Mouse (Mus musculus): ENCODE data around the gene Fnbp1. TPM values are rescaled to one million over a fixed set of nuclear protein-coding genes. Genes with fewer than 3 reads are reported as not detected.
"Not testable (repeated sequence)": the region's sequence is repeated elsewhere in the genome, so short reads cannot be mapped to it uniquely, and the experiment has no call there.

The Fnbp1 gene
- polyA plus RNA-seq, 1 experiment = 126 TPM

DNA sequence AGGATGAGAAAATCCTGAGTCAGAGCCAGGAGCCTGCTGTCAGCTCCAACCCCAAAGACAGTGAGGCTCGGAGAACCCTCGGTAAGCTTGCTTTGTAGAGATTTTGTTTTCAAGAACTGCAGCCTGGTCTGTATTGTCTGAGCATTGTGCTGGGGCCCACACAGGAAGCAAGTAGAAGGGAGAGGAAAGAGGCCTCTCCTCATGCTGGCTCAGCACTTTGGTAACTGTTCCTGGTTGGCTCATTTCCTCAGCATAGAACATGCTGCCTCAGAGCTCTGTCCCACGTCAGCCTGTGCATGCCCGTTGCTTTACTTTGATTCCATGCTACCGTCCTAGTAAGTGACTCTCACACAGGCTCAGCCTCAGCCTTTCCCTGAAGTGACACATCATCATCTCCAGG, 30.2 kb upstream of the Fnbp1 start:
- TF ChIP-seq POLR2A (IDR thresholded peaks at IDR 0.05; ENCODE audit: extremely low read depth, insufficient read depth, low read length) (no peak), CTCF (IDR thresholded peaks at IDR 0.05; ENCODE audit: extremely low read depth, insufficient read depth, low read length) (no peak)
- Histone ChIP-seq H3K4me1 (ENCODE audit: control insufficient read depth, insufficient read depth, low read length) (no peaks in the 10 kb centered on the region), H3K4me3 (ENCODE audit: insufficient read depth, low read length) (no peak overlapping the region), H3K27ac (ENCODE audit: insufficient read depth, low read length) (peak overlapping the region; percentile 51; the same call in 1 of the 2 replicates)

DNA sequence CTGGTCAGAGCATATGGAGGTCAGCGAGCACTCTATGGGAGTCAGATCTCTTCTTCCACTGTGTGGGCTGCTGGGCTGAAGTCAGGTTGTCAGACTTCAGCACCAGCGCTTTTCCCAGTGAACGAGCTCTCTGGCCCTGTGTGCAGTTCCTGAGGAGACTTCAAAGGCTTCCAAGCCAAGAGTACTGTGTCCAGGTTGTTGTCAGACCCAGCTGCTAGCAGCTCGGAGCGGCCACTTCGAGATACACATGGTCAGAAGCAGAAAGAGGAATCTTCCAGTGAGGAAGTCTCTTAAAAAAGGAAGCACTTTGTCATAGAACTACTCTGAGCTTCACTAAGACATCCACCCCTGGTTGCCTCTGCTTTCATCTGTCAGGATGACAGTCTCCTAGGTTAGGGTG, 28.4 kb upstream of the Fnbp1 start:
- Histone ChIP-seq H3K4me3 (ENCODE audit: insufficient read depth, low read length) (no peak overlapping the region), H3K4me1 (ENCODE audit: control insufficient read depth, insufficient read depth, low read length) (peaks cover 5% of the 10 kb centered on the region), H3K27ac (ENCODE audit: insufficient read depth, low read length) (no peak overlapping the region)
- TF ChIP-seq POLR2A (IDR thresholded peaks at IDR 0.05; ENCODE audit: extremely low read depth, insufficient read depth, low read length) = no peak
- no peak for TF ChIP-seq CTCF (IDR thresholded peaks at IDR 0.05; ENCODE audit: extremely low read depth, insufficient read depth, low read length)

DNA sequence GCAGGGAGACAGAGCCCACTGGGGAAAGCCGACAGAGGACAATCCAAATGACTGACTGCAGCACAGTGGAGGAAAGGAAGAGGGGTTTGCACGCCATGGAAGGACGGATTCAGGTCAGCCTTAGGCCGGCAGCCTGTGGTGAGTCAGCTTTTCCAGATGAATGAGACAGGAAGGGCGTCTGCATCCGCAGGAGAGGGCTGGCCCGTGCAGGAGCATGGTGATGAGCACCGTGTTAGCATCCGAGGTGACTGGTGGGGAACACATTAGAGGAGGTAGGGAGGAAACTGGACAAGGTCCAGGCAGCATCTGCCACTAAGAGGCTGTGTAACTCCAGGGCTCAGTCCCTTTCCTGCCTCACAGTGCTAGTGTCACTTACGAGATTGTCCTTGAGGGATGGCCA, 27.2 kb upstream of the Fnbp1 start:
- H3K27ac ChIP-seq (ENCODE audit: insufficient read depth, low read length) = no peak overlapping the region
- no peak for TF ChIP-seq CTCF (IDR thresholded peaks at IDR 0.05; ENCODE audit: extremely low read depth, insufficient read depth, low read length)
- no peak for TF ChIP-seq POLR2A (IDR thresholded peaks at IDR 0.05; ENCODE audit: extremely low read depth, insufficient read depth, low read length)
- no peak overlapping the region for H3K4me3 ChIP-seq (ENCODE audit: insufficient read depth, low read length)
- peaks cover 9% of the 10 kb centered on the region for H3K4me1 ChIP-seq (ENCODE audit: control insufficient read depth, insufficient read depth, low read length)

DNA sequence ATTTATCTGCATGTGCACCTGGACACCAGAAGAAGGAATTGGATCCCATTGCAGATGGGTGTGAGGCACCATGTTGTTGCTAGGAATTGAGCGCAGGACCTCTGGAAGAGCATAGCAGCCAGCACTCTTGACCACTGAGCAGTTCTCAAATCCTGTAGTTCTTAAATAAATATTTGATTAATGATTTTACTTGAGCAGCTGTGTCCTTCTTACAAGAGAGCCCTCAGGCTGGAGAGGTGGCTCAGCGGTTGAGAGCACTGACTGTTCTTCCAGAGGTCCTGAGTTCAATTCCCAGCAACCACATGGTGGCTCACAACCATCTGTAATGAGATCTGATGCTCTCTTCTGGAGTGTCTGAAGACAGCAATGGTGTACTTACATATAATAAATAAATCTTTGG, 25.8 kb upstream of the Fnbp1 start:
- H3K27ac ChIP-seq (ENCODE audit: insufficient read depth, low read length); H3K4me1 ChIP-seq (ENCODE audit: control insufficient read depth, insufficient read depth, low read length); H3K4me3 ChIP-seq (ENCODE audit: insufficient read depth, low read length): not testable (repeated sequence)

DNA sequence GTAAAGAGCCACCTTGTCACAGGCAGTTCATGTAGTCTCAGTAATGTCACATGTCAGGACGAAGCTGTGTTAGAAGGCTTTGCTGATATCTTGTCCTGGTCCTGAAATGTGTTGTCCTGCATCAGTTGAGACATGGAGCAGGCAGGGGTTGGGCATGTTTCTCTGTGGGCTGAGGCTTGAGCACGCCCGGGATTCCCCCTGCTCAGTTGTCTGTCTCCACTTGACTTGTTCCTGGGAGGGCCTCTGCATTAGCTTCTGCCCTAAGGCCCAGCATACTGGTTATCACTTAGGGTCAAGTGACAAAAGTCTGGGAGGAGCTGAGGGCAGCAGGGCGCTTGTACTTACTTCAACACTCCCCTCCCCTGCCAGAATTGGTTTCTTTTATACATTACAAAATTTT, 23.7 kb upstream of the Fnbp1 start:
- no peak overlapping the region for H3K27ac ChIP-seq (ENCODE audit: insufficient read depth, low read length)
- peaks cover 9% of the 10 kb centered on the region for H3K4me1 ChIP-seq (ENCODE audit: control insufficient read depth, insufficient read depth, low read length)

DNA sequence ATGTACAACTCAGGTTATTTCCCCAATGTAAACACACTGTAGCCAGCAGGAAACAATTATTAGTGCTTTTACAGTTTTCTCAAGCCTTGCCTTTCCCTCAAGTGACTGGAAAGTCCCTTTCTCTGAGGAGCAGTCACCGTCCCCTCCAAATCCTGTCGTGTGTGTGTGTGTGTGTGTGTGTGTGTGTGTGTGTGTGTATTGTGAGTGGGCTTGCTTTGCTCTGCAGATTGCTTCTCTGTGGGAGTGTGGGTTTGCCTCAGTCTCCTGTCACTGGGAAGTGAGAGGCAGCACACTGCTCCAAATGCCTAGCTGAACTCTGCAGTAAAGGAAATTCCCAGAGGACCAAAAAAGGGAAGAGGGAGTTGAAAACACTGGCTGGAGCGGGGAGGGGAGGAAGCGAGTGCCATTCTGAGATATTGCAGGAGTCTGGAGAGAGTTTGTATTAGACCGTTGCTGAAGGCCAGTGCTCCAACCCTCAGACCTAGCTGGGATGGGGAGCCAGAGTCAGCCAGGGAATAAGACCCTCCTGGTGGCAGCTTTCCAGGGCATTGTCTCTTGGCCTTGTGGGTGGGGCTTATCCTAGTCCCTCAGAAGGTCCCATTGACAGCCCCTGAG, 23.1 kb upstream of the Fnbp1 start:
- Histone ChIP-seq H3K27ac (ENCODE audit: insufficient read depth, low read length) (no peak overlapping the region), H3K4me3 (ENCODE audit: insufficient read depth, low read length) (no peak overlapping the region), H3K4me1 (ENCODE audit: control insufficient read depth, insufficient read depth, low read length) (peaks cover 9% of the 10 kb centered on the region)
- no peak for TF ChIP-seq CTCF (IDR thresholded peaks at IDR 0.05; ENCODE audit: extremely low read depth, insufficient read depth, low read length)

More for the DNA sequence above, 23.7 kb upstream of the Fnbp1 start:
- no peak for TF ChIP-seq POLR2A (IDR thresholded peaks at IDR 0.05; ENCODE audit: extremely low read depth, insufficient read depth, low read length)
- no peak for TF ChIP-seq CTCF (IDR thresholded peaks at IDR 0.05; ENCODE audit: extremely low read depth, insufficient read depth, low read length)
- H3K4me3 ChIP-seq (ENCODE audit: insufficient read depth, low read length) = no peak overlapping the region

DNA sequence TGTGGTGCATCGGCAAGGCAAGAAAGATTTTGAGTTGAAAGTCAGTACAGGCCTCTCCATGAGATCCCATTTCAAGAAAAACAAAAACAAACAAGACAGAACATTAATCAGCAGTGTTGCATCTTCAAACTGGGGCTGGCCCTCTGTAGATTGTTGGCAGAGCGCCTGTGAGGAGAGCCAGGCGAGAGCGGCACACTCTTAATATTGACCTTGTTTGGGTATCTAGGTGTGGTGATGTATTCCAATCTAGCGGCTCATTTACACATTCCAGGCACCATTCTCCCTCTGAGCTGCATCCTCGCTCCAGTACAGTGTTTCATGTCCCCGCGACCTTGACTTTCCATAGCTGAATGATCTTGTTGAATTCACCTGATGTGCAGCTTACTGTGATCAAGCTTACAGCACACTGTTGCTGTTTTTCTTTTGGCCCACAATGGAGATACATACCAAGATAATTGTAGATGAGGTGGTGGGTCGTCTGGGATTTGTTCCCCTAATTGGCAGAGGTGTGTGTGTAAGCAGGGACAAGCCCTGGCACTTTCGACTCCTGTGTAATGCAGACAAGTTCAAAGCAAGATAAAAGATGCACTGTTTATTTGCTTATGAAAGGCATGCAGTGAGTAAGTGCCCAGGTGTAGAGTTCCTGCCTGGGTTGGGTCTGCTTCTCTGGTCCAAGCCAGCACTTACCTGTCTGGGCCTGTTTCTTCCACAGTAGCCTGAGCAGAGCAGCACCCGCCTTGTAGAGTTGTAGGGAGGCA, 21.7 kb upstream of the Fnbp1 start:
- Histone ChIP-seq H3K4me1 (ENCODE audit: control insufficient read depth, insufficient read depth, low read length) (peaks cover 9% of the 10 kb centered on the region), H3K4me3 (ENCODE audit: insufficient read depth, low read length) (no peak overlapping the region), H3K27ac (ENCODE audit: insufficient read depth, low read length) (no peak overlapping the region)
- TF ChIP-seq POLR2A (IDR thresholded peaks at IDR 0.05; ENCODE audit: extremely low read depth, insufficient read depth, low read length) (no peak), CTCF (IDR thresholded peaks at IDR 0.05; ENCODE audit: extremely low read depth, insufficient read depth, low read length) (no peak)

DNA sequence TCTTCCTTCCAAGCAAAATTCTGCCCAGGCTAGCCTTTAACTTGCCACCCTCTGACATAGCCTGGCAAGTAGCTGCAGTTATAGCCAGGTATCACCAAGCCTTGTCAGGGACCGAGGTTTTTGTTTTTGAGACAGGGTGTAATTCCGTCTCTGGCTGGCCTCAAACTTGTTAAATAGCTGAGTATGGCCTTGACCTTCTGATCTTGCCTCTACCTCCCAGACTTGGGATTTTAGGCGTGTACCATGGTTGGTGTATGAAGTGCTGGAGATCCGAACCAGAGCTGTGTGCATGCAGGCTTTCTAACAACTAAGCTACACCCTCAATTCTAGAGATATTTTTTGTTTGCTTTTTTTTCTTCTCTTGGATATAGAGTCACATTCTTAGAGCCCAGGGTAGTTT, 19.8 kb upstream of the Fnbp1 start:
- peaks cover 9% of the 10 kb centered on the region for H3K4me1 ChIP-seq (ENCODE audit: control insufficient read depth, insufficient read depth, low read length)
- no peak for TF ChIP-seq POLR2A (IDR thresholded peaks at IDR 0.05; ENCODE audit: extremely low read depth, insufficient read depth, low read length)
- no peak for TF ChIP-seq CTCF (IDR thresholded peaks at IDR 0.05; ENCODE audit: extremely low read depth, insufficient read depth, low read length)
- H3K27ac ChIP-seq (ENCODE audit: insufficient read depth, low read length) = no peak overlapping the region
- no peak overlapping the region for H3K4me3 ChIP-seq (ENCODE audit: insufficient read depth, low read length)

DNA sequence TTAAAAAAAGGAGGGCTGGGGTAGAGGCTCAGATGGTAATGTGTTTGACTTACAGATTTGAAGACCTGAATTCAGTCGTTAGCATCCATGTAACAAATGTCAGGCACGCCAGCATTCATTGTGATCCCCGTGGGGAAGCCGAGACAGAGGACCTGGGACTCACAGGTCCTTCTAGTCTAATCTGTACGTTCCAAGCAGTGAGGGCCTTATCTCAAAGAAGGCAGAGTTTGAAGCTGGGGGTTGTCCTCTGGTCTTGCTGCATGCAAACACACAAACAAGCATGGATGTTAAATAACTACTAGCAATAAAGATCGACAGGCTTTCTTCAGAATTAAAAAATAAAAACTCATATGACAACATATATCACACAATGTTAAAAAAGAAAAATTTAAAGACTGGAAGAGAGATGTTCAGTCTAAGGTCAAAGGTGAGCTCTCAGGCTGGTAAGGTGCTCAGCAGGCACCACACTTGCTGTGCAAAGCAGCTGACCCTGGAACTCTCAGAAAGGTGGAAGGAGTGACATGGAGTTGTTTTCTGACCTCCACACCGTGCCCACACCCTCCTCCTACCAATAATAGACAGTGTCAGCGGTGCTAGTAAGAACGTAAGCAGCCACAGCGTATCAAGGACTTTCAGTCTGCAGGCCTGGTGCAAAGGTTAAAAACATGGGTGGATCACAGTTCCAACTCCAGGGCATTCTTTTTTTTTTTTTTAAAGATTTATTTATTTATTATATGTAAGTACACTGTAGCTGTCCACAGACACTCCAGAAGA, 18.5 kb upstream of the Fnbp1 start:
- H3K4me1 ChIP-seq (ENCODE audit: control insufficient read depth, insufficient read depth, low read length) = peaks cover 5% of the 10 kb centered on the region
- no peak for TF ChIP-seq CTCF (IDR thresholded peaks at IDR 0.05; ENCODE audit: extremely low read depth, insufficient read depth, low read length)
- no peak for TF ChIP-seq POLR2A (IDR thresholded peaks at IDR 0.05; ENCODE audit: extremely low read depth, insufficient read depth, low read length)
- no peak overlapping the region for H3K27ac ChIP-seq (ENCODE audit: insufficient read depth, low read length)
- no peak overlapping the region for H3K4me3 ChIP-seq (ENCODE audit: insufficient read depth, low read length)

DNA sequence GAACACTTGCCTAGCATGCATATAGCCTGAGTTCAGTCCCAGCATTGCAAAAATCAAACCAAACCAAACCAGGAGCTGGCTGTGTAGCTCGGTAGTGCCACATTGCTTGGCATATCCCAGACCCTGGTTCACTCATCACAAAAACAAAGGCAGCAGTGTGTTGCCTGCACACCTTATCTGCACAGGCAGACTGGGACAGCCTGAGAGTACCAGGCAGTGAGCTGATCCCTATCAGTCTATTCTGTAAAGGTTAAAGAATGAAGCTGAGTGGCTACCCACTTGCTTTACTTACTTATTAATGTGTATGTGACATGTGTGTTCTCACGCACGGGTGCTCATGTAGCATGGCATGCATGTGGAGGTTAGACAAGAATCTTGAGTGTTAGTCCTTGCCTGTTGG, 15.0 kb upstream of the Fnbp1 start:
- H3K27ac ChIP-seq (ENCODE audit: insufficient read depth, low read length) = no peak overlapping the region
- peaks cover 1% of the 10 kb centered on the region; the same call in 1 of the 2 replicates for H3K4me1 ChIP-seq (ENCODE audit: control insufficient read depth, insufficient read depth, low read length)
- TF ChIP-seq POLR2A (IDR thresholded peaks at IDR 0.05; ENCODE audit: extremely low read depth, insufficient read depth, low read length) = no peak
- no peak for TF ChIP-seq CTCF (IDR thresholded peaks at IDR 0.05; ENCODE audit: extremely low read depth, insufficient read depth, low read length)
- H3K4me3 ChIP-seq (ENCODE audit: insufficient read depth, low read length) = no peak overlapping the region

Data from cortical plate, adult 2 months (tissue).